ENCODE assay signal across 24 mouse cellular contexts in genomic region chr15:3449564-3449963, GRCm38 (mm10).
A peak's percentile ranks its signal among the peaks of the same experiment; 100 is the strongest.
DNase-seq lines count a peak whose midpoint lies in the region; ATAC-seq and TF ChIP-seq lines count a peak whose summit lies in the region.
"Had no signal": no experiment of that assay in that cellular context is flagged by ENCODE, and none has a peak within 500 bp of the region (broad histone marks: within the 10 kb centered on the region; RNA-seq: fewer than 3 reads in every experiment).

No protein-coding gene starts in this region.

- no peaks in the 10 kb centered on the region for H3K27me3 ChIP-seq in heart, embryonic 15.5 days
- H3K27me3 ChIP-seq in liver, postnatal 0 days (ENCODE audit: insufficient read depth, low read length) = no peaks in the 10 kb centered on the region
- H3K27me3 ChIP-seq: embryonic facial prominence, embryonic 12.5 days; embryonic facial prominence, embryonic 15.5 days; hindbrain, embryonic 15.5 days; Patski had no signal

- peaks cover 14% of the 10 kb centered on the region for H3K4me1 ChIP-seq in heart, embryonic 15.5 days (replicated peaks)
- H3K4me1 ChIP-seq in liver, postnatal 0 days (ENCODE audit: insufficient read depth) = 0 out of 2 replicates have a peak, but pooled peaks cover 5% of the 10 kb centered on the region
- H3K4me1 ChIP-seq: embryonic facial prominence, embryonic 12.5 days; embryonic facial prominence, embryonic 15.5 days; hindbrain, embryonic 15.5 days had no signal

- no peaks in the 10 kb centered on the region for H3K36me3 ChIP-seq in heart, embryonic 15.5 days
- no peaks in the 10 kb centered on the region for H3K36me3 ChIP-seq in liver, postnatal 0 days (replicated peaks; ENCODE audit: insufficient read depth, low read length)
- H3K36me3 ChIP-seq: embryonic facial prominence, embryonic 12.5 days; embryonic facial prominence, embryonic 15.5 days; heart, embryonic 10.5 days; hindbrain, embryonic 15.5 days had no signal

- H3K4me3 ChIP-seq in gastrocnemius, adult 2 months = no peak overlapping the region
- H3K4me3 ChIP-seq in heart, embryonic 15.5 days = no peak overlapping the region
- H3K4me3 ChIP-seq in liver, postnatal 0 days (ENCODE audit: low read depth, low read length) = no peak overlapping the region
- H3K4me3 ChIP-seq: embryonic facial prominence, embryonic 12.5 days; embryonic facial prominence, embryonic 15.5 days; heart, embryonic 10.5 days; hindbrain, embryonic 15.5 days had no signal

- no peaks in the 10 kb centered on the region for H3K9me3 ChIP-seq in heart, embryonic 15.5 days (replicated peaks)
- H3K9me3 ChIP-seq in liver, postnatal 0 days (ENCODE audit: low read length) = no peaks in the 10 kb centered on the region
- H3K9me3 ChIP-seq: embryonic facial prominence, embryonic 12.5 days; embryonic facial prominence, embryonic 15.5 days; heart, embryonic 10.5 days; hindbrain, embryonic 15.5 days had no signal

- H3K27ac ChIP-seq in gastrocnemius, adult 2 months = peak overlapping the region; percentile 69
- peak overlapping the region; percentile 34; the same call in 1 of the 2 replicates for H3K27ac ChIP-seq in heart, embryonic 15.5 days
- peak overlapping the region; percentile 44; the same call in 1 of the 2 replicates for H3K27ac ChIP-seq in liver, postnatal 0 days (ENCODE audit: low read depth)
- H3K27ac ChIP-seq: embryonic facial prominence, embryonic 12.5 days; embryonic facial prominence, embryonic 15.5 days; heart, embryonic 10.5 days; hindbrain, embryonic 15.5 days had no signal

- no peak for TF ChIP-seq EP300 in liver, postnatal 0 days (IDR thresholded peaks at IDR 0.05; ENCODE audit: low read depth)

- no peak for DNase-seq in gastrocnemius, adult 2 months
- DNase-seq in gastrocnemius, postnatal 4 days (ENCODE audit: low spot score in 2 of 2) = no peak
- DNase-seq in heart, adult 8-10 months (ENCODE audit: low spot score) = no peak
- no peak for DNase-seq in liver, postnatal 0 days
- DNase-seq in liver = no peak
- no peak for DNase-seq in lung, postnatal 10 days
- DNase-seq: adrenal gland, postnatal 10 days; adrenal gland, postnatal 36 days; cerebellum, adult 11 months; cerebellum, adult 2 months; cerebellum, adult 9-11 months; cerebellum, postnatal 25 days; forebrain, postnatal 0 days; gastrocnemius, postnatal 25 days; heart, adult 11 months; heart, postnatal 4 days had no signal

- no peak for TF ChIP-seq CTCF in gastrocnemius, adult 2 months (IDR thresholded peaks at IDR 0.05)
- TF ChIP-seq CTCF in liver, postnatal 0 days (IDR thresholded peaks at IDR 0.05; ENCODE audit: low read depth) = no peak

- ATAC-seq in heart, embryonic 15.5 days (replicated peaks; ENCODE audit: insufficient number of reproducible peaks, insufficient read depth, low FRiP score, low read depth) = no peak
- ATAC-seq in liver, postnatal 0 days = peak; percentile 50
- ATAC-seq: forebrain, embryonic 14.5 days; forebrain, postnatal 0 days; intestine, postnatal 0 days; Patski had no signal

- H3K9ac ChIP-seq in heart, embryonic 15.5 days = no peak overlapping the region
- H3K9ac ChIP-seq in liver, postnatal 0 days (replicated peaks) = no peak overlapping the region
- H3K9ac ChIP-seq: embryonic facial prominence, embryonic 12.5 days; embryonic facial prominence, embryonic 15.5 days; forebrain, postnatal 0 days; hindbrain, embryonic 15.5 days had no signal

- H3K4me2 ChIP-seq in heart, embryonic 15.5 days = no peak overlapping the region
- H3K4me2 ChIP-seq in liver, postnatal 0 days (ENCODE audit: low read depth, low read length) = no peak overlapping the region
- H3K4me2 ChIP-seq: embryonic facial prominence, embryonic 12.5 days; embryonic facial prominence, embryonic 15.5 days; hindbrain, embryonic 15.5 days had no signal

- intact Hi-C loops in gastrocnemius, adult 2 months (cut with DNase I) = no loop called here

- 76% methylated on average over 2 of the region's 2 CpGs for WGBS in heart, embryonic 15.5 days
- WGBS in liver, postnatal 0 days (ENCODE audit: insufficient replicate concordance) = 49% methylated on average over 2 of the region's 2 CpGs
